Mouse (Mus musculus): ENCODE data around the gene Ralb. TPM values are rescaled to one million over a fixed set of nuclear protein-coding genes. Genes with fewer than 3 reads are reported as not detected.

Ralb gene
- 66.6 TPM for polyA plus RNA-seq (2021)

DNA sequence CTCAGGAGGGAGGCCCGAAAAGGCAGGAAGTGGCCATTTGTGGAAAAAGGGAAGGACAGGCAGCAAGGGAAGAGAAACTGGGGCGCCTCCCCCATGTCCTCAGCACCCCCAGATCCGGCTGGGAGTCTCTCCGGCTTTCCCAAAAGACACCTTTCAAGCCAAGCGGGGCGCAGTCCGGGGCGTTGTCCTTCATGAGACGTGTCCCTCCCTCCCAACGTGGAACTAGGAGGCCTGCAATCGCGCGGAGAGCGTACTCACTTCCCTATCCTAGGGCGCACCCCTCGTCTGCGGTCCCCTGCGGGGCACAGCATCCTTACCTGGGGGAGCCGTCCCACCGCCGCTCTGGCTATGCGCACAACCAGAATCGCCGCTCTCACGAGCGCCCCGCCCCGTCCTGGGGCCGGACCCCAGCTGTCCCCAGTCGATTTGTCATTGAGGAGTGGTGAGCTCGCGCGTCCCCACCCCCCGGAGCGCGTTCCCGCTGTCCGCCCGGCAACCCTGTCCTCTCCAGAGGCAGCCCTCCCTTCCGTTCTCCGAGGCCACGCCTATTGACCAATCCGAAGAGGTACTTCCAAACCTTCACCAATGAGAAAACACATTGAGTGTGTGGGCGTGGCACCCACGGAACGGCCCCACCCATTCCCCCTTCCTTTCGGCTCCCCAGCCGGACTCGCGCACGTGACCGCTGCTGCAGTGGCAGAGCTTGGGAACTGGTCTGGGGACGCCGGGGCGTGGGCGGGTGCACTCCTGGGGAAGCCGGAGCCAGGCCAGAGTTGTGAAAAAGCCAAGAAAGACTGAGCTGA lies at the start of gene Ralb:
Gene Ralb, minus strand, starts transcription at position 535 of the 803 bp plus-strand sequence.
- POLR2A ChIA-PET: interaction anchor here (1.2 to 1.6 kb wide), 2 partner anchors 16 to 22 kb away, joined by 3 read pairs; partner anchors contain the start of gene Tmem185b
- DNase-seq (ENCODE audit: low read depth, low spot score) (peak; percentile 90), ATAC-seq (peak; percentile 94)
- in situ Hi-C loops (cut with MboI; ENCODE audit: low pct_unique_long_range_greater_than_20kb): no loop called here
- H3K27me3 ChIP-seq: no peaks in the 10 kb centered on the region
- CTCF ChIA-PET: interaction anchor here (0.9 to 1.4 kb wide), 2 partner anchors 16 to 46 kb away, joined by 3 to 4 read pairs; no protein-coding TSS in a partner anchor
- no peak for TF ChIP-seq CTCF (IDR thresholded peaks at IDR 0.05)

GRCm38 (mm10) chr1:119551651-119552050 lies 47.1 kb upstream of the Ralb start:
- ChIA-PET CTCF (interaction anchor here (1.0 to 3.3 kb wide), 3 partner anchors 123 to 465 kb away, joined by 3 to 11 read pairs (median 4); no protein-coding TSS in a partner anchor), POLR2A (no interaction called here)
- DNase-seq (ENCODE audit: low read depth, low spot score) (no peak), ATAC-seq (no peak)
- no peaks in the 10 kb centered on the region for H3K27me3 ChIP-seq
- in situ Hi-C loops (cut with MboI; ENCODE audit: low pct_unique_long_range_greater_than_20kb): loop anchor here (5.0 to 10.0 kb wide), 3 partner anchors 126 to 463 kb away; partner anchors contain the start of gene Tmem177
- TF ChIP-seq CTCF (IDR thresholded peaks at IDR 0.05): no peak

- TF ChIP-seq CTCF (IDR thresholded peaks at IDR 0.05): no peak
- ChIA-PET CTCF (interaction anchor here (3.3 kb wide), 1 partner anchor 125 kb away, joined by 11 read pairs; no protein-coding TSS in a partner anchor), POLR2A (no interaction called here)
- no peaks in the 10 kb centered on the region for H3K27me3 ChIP-seq
- no peak for ATAC-seq
- DNase-seq (ENCODE audit: low read depth, low spot score): no peak
- in situ Hi-C loops (cut with MboI; ENCODE audit: low pct_unique_long_range_greater_than_20kb): loop anchor here (5.0 to 10.0 kb wide), 3 partner anchors 127 to 465 kb away; partner anchors contain the start of gene Tmem177
Observed at GRCm38 (mm10) chr1:119550064-119550463, 45.5 kb upstream of the Ralb start.

GRCm38 (mm10) chr1:119549327-119549689 lies 44.7 kb upstream of the Ralb start:
- ChIA-PET POLR2A (interaction anchor here (1.4 kb wide), 1 partner anchor 14 kb away, joined by 3 read pairs; no protein-coding TSS in a partner anchor), CTCF (interaction anchor here (0.9 to 2.4 kb wide), 12 partner anchors 9 to 462 kb away, joined by 3 to 12 read pairs (median 4); no protein-coding TSS in a partner anchor)
- DNase-seq (ENCODE audit: low read depth, low spot score) (no peak), ATAC-seq (no peak)
- in situ Hi-C loops (cut with MboI; ENCODE audit: low pct_unique_long_range_greater_than_20kb): no loop called here
- no peaks in the 10 kb centered on the region for H3K27me3 ChIP-seq
- no peak for TF ChIP-seq CTCF (IDR thresholded peaks at IDR 0.05)

GRCm38 (mm10) chr1:119548668-119549326 lies 44.2 kb upstream of the Ralb start:
- ChIA-PET CTCF (interaction anchor here (0.8 to 2.4 kb wide), 15 partner anchors 9 to 461 kb away, joined by 3 to 12 read pairs (median 3); no protein-coding TSS in a partner anchor), POLR2A (interaction anchor here (1.4 kb wide), 1 partner anchor 13 kb away, joined by 3 read pairs; no protein-coding TSS in a partner anchor)
- DNase-seq (ENCODE audit: low read depth, low spot score): no peak
- in situ Hi-C loops (cut with MboI; ENCODE audit: low pct_unique_long_range_greater_than_20kb): no loop called here
- TF ChIP-seq CTCF (IDR thresholded peaks at IDR 0.05): peak; percentile 87
- H3K27me3 ChIP-seq: no peaks in the 10 kb centered on the region
- ATAC-seq: no peak

DNA sequence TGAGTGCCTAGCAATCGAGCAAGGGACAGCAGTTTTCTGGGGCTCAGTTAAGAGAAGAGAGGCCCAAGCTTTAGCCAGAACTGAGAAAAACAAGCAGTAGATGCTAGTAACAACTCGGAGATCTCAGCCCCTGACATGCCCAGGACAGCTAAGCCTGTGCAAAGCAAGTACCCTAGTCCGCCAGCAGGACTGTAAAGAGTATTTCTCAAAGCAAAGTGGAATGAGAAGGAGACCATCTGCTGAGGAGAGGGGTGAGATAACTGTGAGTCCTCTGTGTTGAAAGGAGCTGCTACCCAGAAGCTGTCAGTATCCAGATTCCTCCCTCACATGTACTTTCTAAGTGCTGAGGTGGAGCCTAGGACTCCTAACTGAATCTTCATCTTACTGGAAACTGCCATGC lies 41.9 kb upstream of the Ralb start:
- ATAC-seq (no peak), DNase-seq (ENCODE audit: low read depth, low spot score) (no peak)
- CTCF ChIA-PET: interaction anchor here (1.5 kb wide), 1 partner anchor 12 kb away, joined by 5 read pairs; no protein-coding TSS in a partner anchor
- H3K27me3 ChIP-seq: no peaks in the 10 kb centered on the region
- POLR2A ChIA-PET: no interaction called here
- in situ Hi-C loops (cut with MboI; ENCODE audit: low pct_unique_long_range_greater_than_20kb): no loop called here
- no peak for TF ChIP-seq CTCF (IDR thresholded peaks at IDR 0.05)

DNA sequence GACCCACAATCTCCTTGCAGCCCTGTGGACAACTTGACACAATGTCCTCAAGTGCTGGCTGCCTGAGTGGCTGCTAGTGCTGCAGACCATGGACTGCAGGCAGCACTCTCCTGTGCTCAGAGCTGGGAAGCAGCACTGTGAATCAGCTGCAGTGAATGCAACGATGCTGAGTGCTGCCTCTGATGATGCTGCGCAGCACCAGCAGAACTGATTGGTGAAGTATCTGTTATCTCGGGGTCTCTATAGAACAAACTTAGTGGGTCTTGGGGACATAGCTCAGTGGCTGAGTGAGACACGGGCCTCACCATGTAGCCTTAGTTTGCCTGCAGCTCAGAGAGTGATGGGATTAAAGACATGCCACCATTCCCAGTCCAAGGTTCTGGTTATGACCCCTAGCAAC lies 41.1 kb upstream of the Ralb start:
- DNase-seq (ENCODE audit: low read depth, low spot score): no peak
- ChIA-PET CTCF (interaction anchor here (0.9 kb wide), 1 partner anchor 129 kb away, joined by 4 read pairs; no protein-coding TSS in a partner anchor), POLR2A (interaction anchor here (0.7 kb wide), 1 partner anchor 9 kb away, joined by 6 read pairs; no protein-coding TSS in a partner anchor)
- TF ChIP-seq CTCF (IDR thresholded peaks at IDR 0.05): no peak
- in situ Hi-C loops (cut with MboI; ENCODE audit: low pct_unique_long_range_greater_than_20kb): no loop called here
- no peak for ATAC-seq
- H3K27me3 ChIP-seq: no peaks in the 10 kb centered on the region

DNA sequence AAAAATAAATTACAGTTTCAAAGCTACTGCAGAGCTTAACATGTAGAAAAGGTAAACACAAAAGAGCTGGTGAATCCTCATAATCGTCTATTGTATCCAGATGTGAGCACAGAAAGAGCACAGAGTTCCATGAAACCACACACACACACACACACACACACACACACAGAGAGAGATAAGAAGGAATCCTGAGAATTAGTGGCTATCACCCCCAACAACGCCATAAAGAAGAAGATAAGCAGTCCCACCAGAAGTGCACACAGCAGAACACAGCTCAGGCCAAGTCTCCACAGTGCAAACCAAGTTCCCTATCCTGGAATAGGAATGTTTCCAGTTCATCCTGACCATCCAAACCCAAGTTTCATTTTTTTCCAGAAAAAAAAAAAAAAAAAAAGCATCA lies 40.6 kb upstream of the Ralb start:
- no peaks in the 10 kb centered on the region for H3K27me3 ChIP-seq
- DNase-seq (ENCODE audit: low read depth, low spot score) (no peak), ATAC-seq (no peak)
- CTCF ChIA-PET: interaction anchor here (0.9 kb wide), 1 partner anchor 129 kb away, joined by 4 read pairs; no protein-coding TSS in a partner anchor
- POLR2A ChIA-PET: interaction anchor here (0.6 to 0.7 kb wide), 2 partner anchors 9 to 1876 kb away, joined by 4 to 6 read pairs; no protein-coding TSS in a partner anchor
- in situ Hi-C loops (cut with MboI; ENCODE audit: low pct_unique_long_range_greater_than_20kb): no loop called here
- no peak for TF ChIP-seq CTCF (IDR thresholded peaks at IDR 0.05)

DNA sequence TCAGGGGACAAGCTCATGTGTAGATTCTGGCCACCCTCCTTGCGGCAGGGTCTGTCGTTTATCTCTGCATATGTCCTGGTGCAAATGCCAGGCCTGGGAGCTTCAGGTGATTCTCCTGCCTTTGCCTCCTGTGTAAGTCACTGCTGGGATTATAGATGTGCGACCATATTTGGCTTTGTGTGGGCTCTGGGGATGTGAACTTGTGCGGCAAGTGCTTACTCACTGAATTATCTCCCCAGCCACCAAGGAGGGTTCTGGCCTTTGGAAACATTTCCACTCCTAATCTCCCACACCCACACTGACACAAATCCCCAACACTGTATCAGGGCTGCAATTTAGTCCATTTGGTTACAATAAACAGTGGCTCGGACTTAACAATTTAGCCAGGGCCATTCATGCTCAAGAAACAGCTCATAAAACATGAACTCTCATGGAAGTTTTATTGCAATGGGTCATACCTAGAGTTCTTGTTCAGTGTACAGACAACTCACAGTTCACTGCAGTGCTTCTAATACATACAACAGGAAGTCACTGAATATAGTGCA lies 40.1 kb upstream of the Ralb start:
- DNase-seq (ENCODE audit: low read depth, low spot score) (no peak), ATAC-seq (no peak)
- CTCF ChIA-PET: interaction anchor here (0.9 kb wide), 1 partner anchor 130 kb away, joined by 4 read pairs; no protein-coding TSS in a partner anchor
- POLR2A ChIA-PET: interaction anchor here (0.6 kb wide), 1 partner anchor 1876 kb away, joined by 4 read pairs; no protein-coding TSS in a partner anchor
- no peak for TF ChIP-seq CTCF (IDR thresholded peaks at IDR 0.05)
- H3K27me3 ChIP-seq: no peaks in the 10 kb centered on the region
- in situ Hi-C loops (cut with MboI; ENCODE audit: low pct_unique_long_range_greater_than_20kb): no loop called here

DNA sequence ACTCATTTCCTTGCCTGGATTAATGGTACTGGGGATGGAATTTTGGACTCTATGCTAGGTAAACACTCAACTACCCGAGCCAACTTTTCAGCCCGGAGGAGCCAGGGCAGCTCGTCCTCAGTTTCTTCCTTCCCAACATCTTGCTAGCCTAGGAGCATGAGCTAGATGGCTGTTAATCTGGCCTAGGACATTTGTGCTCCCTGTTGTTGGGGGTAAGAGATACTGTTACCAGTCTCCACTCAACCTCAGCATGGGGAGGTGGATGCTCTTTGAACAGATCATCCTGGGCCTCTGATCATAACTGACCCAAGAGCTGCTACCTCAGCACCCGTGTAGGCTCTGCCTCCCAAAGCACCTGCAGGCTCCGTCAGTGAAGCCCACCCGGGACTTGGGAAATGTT lies 38.7 kb upstream of the Ralb start:
- DNase-seq (ENCODE audit: low read depth, low spot score) (no peak), ATAC-seq (no peak)
- POLR2A ChIA-PET: no interaction called here
- TF ChIP-seq CTCF (IDR thresholded peaks at IDR 0.05): no peak
- no peaks in the 10 kb centered on the region for H3K27me3 ChIP-seq
- in situ Hi-C loops (cut with MboI; ENCODE audit: low pct_unique_long_range_greater_than_20kb): no loop called here
- CTCF ChIA-PET: interaction anchor here (1.3 kb wide), 1 partner anchor 59 kb away, joined by 4 read pairs; no protein-coding TSS in a partner anchor
